ENCODE assay signal across 17 mouse cellular contexts in the genomic region with DNA sequence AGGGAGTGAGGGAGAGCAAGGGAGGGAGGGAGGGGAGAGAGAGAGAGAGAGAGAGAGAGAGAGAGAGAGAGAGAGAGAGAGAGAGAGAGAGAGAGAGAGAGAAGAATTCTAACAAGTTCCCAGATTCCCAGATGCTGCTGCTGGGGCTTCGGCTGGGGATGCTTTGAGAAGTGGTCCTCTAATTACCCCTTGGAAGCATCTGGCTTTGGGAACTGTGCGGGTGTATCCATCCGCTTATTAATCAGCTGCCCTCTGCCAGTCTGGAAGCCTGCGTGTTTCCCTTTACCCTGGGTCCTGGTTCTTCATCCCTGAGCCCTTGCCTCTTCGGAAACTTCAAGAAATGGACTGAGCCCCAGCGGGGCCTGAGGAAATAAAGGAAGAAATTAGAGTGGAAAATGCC.
A peak's percentile ranks its signal among the peaks of the same experiment; 100 is the strongest.
DNase-seq lines count a peak whose midpoint lies in the region; ATAC-seq lines count a peak whose summit lies in the region.
"Had no signal": no experiment of that assay in that cellular context is flagged by ENCODE, and none has a peak within 500 bp of the region (broad histone marks: within the 10 kb centered on the region; RNA-seq: fewer than 3 reads in every experiment).

No protein-coding gene starts in this region.

- H3K4me1 ChIP-seq in neural tube, embryonic 12.5 days, result peaks cover 30% of the 10 kb centered on the region
- H3K4me1 ChIP-seq in forebrain, embryonic 15.5 days, result peaks cover 46% of the 10 kb centered on the region
- H3K4me1 ChIP-seq in midbrain, embryonic 13.5 days (replicated peaks), result peaks cover 43% of the 10 kb centered on the region
- H3K4me1 ChIP-seq in limb, embryonic 10.5 days, result peaks cover 58% of the 10 kb centered on the region
- 0 out of 2 replicates have a peak, but pooled peaks cover 6% of the 10 kb centered on the region for H3K4me1 ChIP-seq in kidney, embryonic 16.5 days (ENCODE audit: insufficient read depth, low read length)
- H3K4me1 ChIP-seq: heart, embryonic 13.5 days had no signal

- H3K9me3 ChIP-seq in neural tube, embryonic 12.5 days, result no peaks in the 10 kb centered on the region
- no peaks in the 10 kb centered on the region for H3K9me3 ChIP-seq in forebrain, embryonic 15.5 days
- no peaks in the 10 kb centered on the region for H3K9me3 ChIP-seq in midbrain, embryonic 13.5 days
- no peaks in the 10 kb centered on the region for H3K9me3 ChIP-seq in limb, embryonic 10.5 days (replicated peaks)
- H3K9me3 ChIP-seq in kidney, embryonic 16.5 days (ENCODE audit: low read length), result no peaks in the 10 kb centered on the region
- H3K9me3 ChIP-seq: heart, embryonic 13.5 days; limb, embryonic 15.5 days had no signal

- peaks cover 6% of the 10 kb centered on the region for H3K27me3 ChIP-seq in neural tube, embryonic 12.5 days (replicated peaks)
- H3K27me3 ChIP-seq in forebrain, embryonic 15.5 days, result peaks cover 4% of the 10 kb centered on the region; the same call in 1 of the 2 replicates
- H3K27me3 ChIP-seq in midbrain, embryonic 13.5 days, result peaks cover 22% of the 10 kb centered on the region; the same call in 1 of the 2 replicates
- H3K27me3 ChIP-seq in limb, embryonic 10.5 days (ENCODE audit: low read depth, poor library complexity, severe bottlenecking), result peaks cover 80% of the 10 kb centered on the region
- peaks cover 16% of the 10 kb centered on the region for H3K27me3 ChIP-seq in kidney, embryonic 16.5 days (ENCODE audit: insufficient read depth, low read length)

- H3K36me3 ChIP-seq in neural tube, embryonic 12.5 days, result no peaks in the 10 kb centered on the region
- H3K36me3 ChIP-seq in forebrain, embryonic 15.5 days, result no peaks in the 10 kb centered on the region
- H3K36me3 ChIP-seq in midbrain, embryonic 13.5 days, result peaks cover 3% of the 10 kb centered on the region; the same call in 1 of the 2 replicates
- H3K36me3 ChIP-seq in limb, embryonic 10.5 days, result no peaks in the 10 kb centered on the region
- no peaks in the 10 kb centered on the region for H3K36me3 ChIP-seq in kidney, embryonic 16.5 days (ENCODE audit: insufficient read depth, low read length)
- H3K36me3 ChIP-seq: heart, embryonic 13.5 days; limb, embryonic 15.5 days had no signal

- H3K9ac ChIP-seq in neural tube, embryonic 12.5 days, result no peak overlapping the region
- H3K9ac ChIP-seq in forebrain, embryonic 15.5 days (replicated peaks), result no peak overlapping the region
- H3K9ac ChIP-seq in midbrain, embryonic 13.5 days (replicated peaks), result no peak overlapping the region; the same call in 1 of the 2 replicates
- no peak overlapping the region for H3K9ac ChIP-seq in kidney, embryonic 16.5 days (replicated peaks; ENCODE audit: low read length)
- H3K9ac ChIP-seq: heart, embryonic 13.5 days; limb, embryonic 15.5 days had no signal

- peak overlapping the region; percentile 34 for H3K4me2 ChIP-seq in neural tube, embryonic 12.5 days (replicated peaks)
- no peak overlapping the region for H3K4me2 ChIP-seq in forebrain, embryonic 15.5 days (replicated peaks)
- H3K4me2 ChIP-seq in midbrain, embryonic 13.5 days (replicated peaks), result peak overlapping the region; percentile 33
- H3K4me2 ChIP-seq in kidney, embryonic 16.5 days (replicated peaks; ENCODE audit: low read depth, low read length), result no peak overlapping the region
- H3K4me2 ChIP-seq: heart, embryonic 13.5 days; limb, embryonic 15.5 days had no signal

- ATAC-seq in neural tube, embryonic 12.5 days (ENCODE audit: low FRiP score, low read depth), result no peak
- no peak for ATAC-seq in forebrain, embryonic 15.5 days (replicated peaks)
- ATAC-seq in midbrain, embryonic 13.5 days, result no peak
- no peak for ATAC-seq in kidney, embryonic 16.5 days (ENCODE audit: low FRiP score, low TSS enrichment)
- no peak for ATAC-seq in megakaryocyte, adult 5-6 weeks (ENCODE audit: poor library complexity, severe bottlenecking)

- WGBS in neural tube, embryonic 12.5 days, result 26% methylated on average over 6 of the region's 6 CpGs
- 12% methylated on average over 6 of the region's 6 CpGs for WGBS in forebrain, embryonic 15.5 days
- WGBS in midbrain, embryonic 13.5 days, result 15% methylated on average over 6 of the region's 6 CpGs
- 40% methylated on average over 6 of the region's 6 CpGs for WGBS in limb, embryonic 10.5 days
- WGBS in kidney, embryonic 16.5 days, result 42% methylated on average over 6 of the region's 6 CpGs

- DNase-seq in neural tube, embryonic 10.5 days (ENCODE audit: extremely low spot score, low spot score), result no peak
- no peak for DNase-seq in limb, embryonic 10.5 days (ENCODE audit: low spot score)
- DNase-seq in spleen, adult 12 weeks (ENCODE audit: low spot score), result no peak
- DNase-seq: adrenal gland, postnatal 10 days; cerebellum, adult 8-10 months; kidney, adult 2 months; kidney, postnatal 36 days; lung, adult 18-20 months; thymus, adult 18-20 months had no signal

- no peak overlapping the region for H3K4me3 ChIP-seq in neural tube, embryonic 12.5 days
- no peak overlapping the region for H3K4me3 ChIP-seq in forebrain, embryonic 15.5 days
- no peak overlapping the region for H3K4me3 ChIP-seq in midbrain, embryonic 13.5 days (replicated peaks)
- no peak overlapping the region for H3K4me3 ChIP-seq in limb, embryonic 10.5 days
- H3K4me3 ChIP-seq in kidney, embryonic 16.5 days (ENCODE audit: low read length), result no peak overlapping the region
- H3K4me3 ChIP-seq: heart, embryonic 13.5 days; limb, embryonic 15.5 days had no signal

- no peak overlapping the region for H3K27ac ChIP-seq in neural tube, embryonic 12.5 days
- H3K27ac ChIP-seq in forebrain, embryonic 15.5 days (replicated peaks), result peak overlapping the region; percentile 73
- H3K27ac ChIP-seq in midbrain, embryonic 13.5 days, result peak overlapping the region; percentile 79
- H3K27ac ChIP-seq in limb, embryonic 10.5 days, result no peak overlapping the region
- no peak overlapping the region for H3K27ac ChIP-seq in kidney, embryonic 16.5 days (ENCODE audit: low read length)
- H3K27ac ChIP-seq: heart, embryonic 13.5 days; limb, embryonic 15.5 days; macrophage had no signal

Comparison
In these comparisons a context has a peak if more than half of its experiments do, and no peak if none do; other contexts are left out.
1. H3K27ac ChIP-seq: peak in forebrain, embryonic 15.5 days (single experiment) and midbrain, embryonic 13.5 days (single experiment); none in neural tube, embryonic 12.5 days (single experiment), limb, embryonic 10.5 days (single experiment) and kidney, embryonic 16.5 days (single experiment).
2. H3K4me2 ChIP-seq: peak in neural tube, embryonic 12.5 days (single experiment) and midbrain, embryonic 13.5 days (single experiment); none in forebrain, embryonic 15.5 days (single experiment) and kidney, embryonic 16.5 days (single experiment).